Mouse (Mus musculus) heart, embryonic 14.5 days (tissue): ENCODE data around the gene Errfi1. TPM values are rescaled to one million over a fixed set of nuclear protein-coding genes. Genes with fewer than 3 reads are reported as not detected.

Source experiments
- ATAC-seq: fragments of 200-750 bp; cut with Nextera tagmentation; 2 replicates; pipeline ENCODE4 v1.8.0; 2017; ENCODE audit warnings: low read depth, moderate TSS enrichment; ENCODE audit not compliant: insufficient number of reproducible peaks, insufficient read depth, low FRiP score
- H3K27ac ChIP-seq, 2 experiments: fragments of 200-500 bp in 1 of 2; fragments of 300-500 bp in 1 of 2; sonication (generic) in 1 of 2; replicated peaks in 1 of 2; 2 replicates each; pipeline ENCODE4 v1.5.1; 2012 to 2014; ENCODE audit warnings: low read depth in 2 of 2, low read length in 2 of 2, control low read depth in 1 of 2, mild to moderate bottlenecking in 1 of 2, mixed read lengths in 1 of 2; ENCODE audit not compliant: control insufficient read depth in 1 of 2, insufficient read depth in 1 of 2
- H3K27me3 ChIP-seq: fragments of 300-500 bp; sonication (generic); 2 replicates; pipeline ENCODE4 v1.6.1; 2014; ENCODE audit warnings: mild to moderate bottlenecking, low read length, control low read depth; ENCODE audit not compliant: control insufficient read depth, insufficient read depth
- H3K36me3 ChIP-seq: fragments of 300-500 bp; sonication (generic); 2 replicates; pipeline ENCODE4 v1.6.1; 2014; ENCODE audit warnings: mild to moderate bottlenecking, control low read depth, low read length, mixed read lengths; ENCODE audit not compliant: control insufficient read depth, insufficient read depth
- H3K4me1 ChIP-seq, 2 experiments: fragments of 200-500 bp in 1 of 2; fragments of 300-500 bp in 1 of 2; sonication (generic) in 1 of 2; 2 replicates each; pipeline ENCODE4 v1.6.1; 2012 to 2014; ENCODE audit warnings: low read length in 2 of 2, control low read depth in 1 of 2, mixed read lengths in 1 of 2; ENCODE audit not compliant: control insufficient read depth in 2 of 2, insufficient read depth in 2 of 2
- H3K4me2 ChIP-seq: fragments of 300-500 bp; sonication (generic); 2 replicates; pipeline ENCODE4 v1.6.1; 2014; ENCODE audit warnings: mild to moderate bottlenecking, low read length
- H3K4me3 ChIP-seq, 2 experiments: fragments of 200-500 bp in 1 of 2; fragments of 300-500 bp in 1 of 2; sonication (generic) in 1 of 2; 2 replicates each; pipeline ENCODE4 v1.5.1; 2012 to 2014; ENCODE audit warnings: low read length in 2 of 2, mild to moderate bottlenecking in 2 of 2, control low read depth in 1 of 2, low read depth in 1 of 2, moderate library complexity in 1 of 2; ENCODE audit not compliant: control insufficient read depth in 1 of 2, insufficient read depth in 1 of 2
- H3K9ac ChIP-seq: fragments of 300-500 bp; sonication (generic); 2 replicates; pipeline ENCODE4 v1.6.1; 2014; ENCODE audit warnings: mild to moderate bottlenecking, low read length
- H3K9me3 ChIP-seq: fragments of 300-500 bp; sonication (generic); 2 replicates; pipeline ENCODE4 v1.6.1; 2016; ENCODE audit warnings: low read length, control low read depth; ENCODE audit not compliant: control insufficient read depth
- WGBS: fragments of 180-500 bp; shearing (Covaris S2); extraction: QIAGEN DNeasy Blood & Tissue Kit; methylation state at CpG from one replicate; pipeline ENCODE4 v1.1.7; 2014; 5-methylcytosine and 5-hydroxymethylcytosine counted together
- polyA plus RNA-seq: library from polyadenylated mRNA; unstranded; fragments of >200 nt; fragmentation: Nextera tagmentation; extraction: Ambion mirVana; gene quantifications from 2 replicates; pipeline ENCODE4 v1.2.1, GENCODE M21; 2014

Gene Errfi1
- polyA plus RNA-seq: 9.4 and 10.7 TPM in 2 replicates

GRCm38 (mm10) chr4:150853680-150854461, at the start of gene Errfi1:
TSS of gene Errfi1 (plus strand) at chr4:150853919.
- Histone ChIP-seq H3K4me3 (peak within 1 kb of the TSS; percentile 32 to 74), H3K4me2 (peak within 1 kb of the TSS; percentile 74), H3K27me3 (no peaks in the 10 kb centered on the region), H3K27ac (peak within 1 kb of the TSS in 1 of 2 experiments; percentile 98; a peak in 1 of 4 replicates), H3K9me3 (no peaks in the 10 kb centered on the region), H3K4me1 (0 out of 4 replicates have a peak, but pooled peaks cover 2 to 8% of the 10 kb centered on the region in 2 experiments), H3K36me3 (no peaks in the 10 kb centered on the region), H3K9ac (peak within 1 kb of the TSS; percentile 55)
- WGBS: 63% methylated on average over 13 of the region's 13 CpGs
- no peak for ATAC-seq

DNA sequence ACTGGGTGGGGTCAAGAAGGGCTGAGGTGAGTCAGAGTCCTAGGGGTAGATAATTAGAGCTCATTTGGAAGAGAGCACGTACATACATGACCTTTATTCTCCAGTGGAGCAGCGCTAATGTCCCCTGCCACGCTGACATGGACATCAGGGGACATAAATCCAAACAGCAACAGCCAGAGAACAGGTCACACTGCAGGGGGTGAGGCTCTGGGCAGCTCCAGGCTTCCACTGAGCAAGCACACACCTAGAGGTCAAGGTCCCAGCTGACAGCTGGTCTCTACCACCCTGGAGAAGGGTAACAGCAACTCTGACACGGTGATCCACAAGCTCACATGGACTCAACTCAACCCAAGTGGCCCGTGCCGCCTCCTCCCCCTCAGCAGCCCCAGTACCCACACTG, 49.5 kb upstream of the Errfi1 start:
- no peaks in the 10 kb centered on the region for H3K9me3 ChIP-seq
- 83% methylated on average over 6 of the region's 6 CpGs for WGBS
- H3K27me3 ChIP-seq: no peaks in the 10 kb centered on the region
- no peak overlapping the region for H3K27ac ChIP-seq
- ATAC-seq: no peak
- peaks cover 30 to 38% of the 10 kb centered on the region in 2 experiments for H3K4me1 ChIP-seq
- H3K4me2 ChIP-seq: no peak overlapping the region
- H3K4me3 ChIP-seq: no peak overlapping the region
- H3K9ac ChIP-seq: no peak overlapping the region
- H3K36me3 ChIP-seq: no peaks in the 10 kb centered on the region

GRCm38 (mm10) chr4:150807727-150808470, 45.8 kb upstream of the Errfi1 start:
- peak; percentile 51 for ATAC-seq
- Histone ChIP-seq H3K9ac (peak overlapping the region; percentile 38; the same call in 1 of the 2 replicates), H3K27ac (peak overlapping the region; percentile 46 to 50), H3K9me3 (no peaks in the 10 kb centered on the region), H3K4me3 (0 out of 4 replicates have a peak overlapping the region, but pooled peaks of 1 of the 2 experiments have one; percentile 3), H3K36me3 (no peaks in the 10 kb centered on the region), H3K4me2 (peak overlapping the region; percentile 56), H3K4me1 (peaks cover 22 to 30% of the 10 kb centered on the region in 2 experiments), H3K27me3 (no peaks in the 10 kb centered on the region)
- 10% methylated on average over 20 of the region's 20 CpGs for WGBS

DNA sequence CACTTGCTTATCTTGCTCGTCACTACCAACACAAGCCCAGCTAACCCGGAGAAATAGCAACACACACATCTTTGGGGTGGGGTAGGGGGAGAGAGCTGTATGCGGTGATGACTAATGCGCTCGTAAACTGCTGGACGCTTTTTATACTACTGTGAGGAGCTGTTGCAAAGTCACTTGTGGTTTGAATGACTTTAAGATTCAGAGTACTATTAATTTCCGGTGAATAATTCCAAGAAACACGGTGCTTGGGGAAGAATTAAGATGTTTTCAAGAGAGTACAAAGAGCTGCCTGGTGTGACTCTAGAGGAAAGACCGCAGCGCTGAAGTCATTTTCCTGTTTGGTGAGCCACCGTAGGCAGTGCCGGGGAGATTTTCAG, 45.3 kb upstream of the Errfi1 start:
- WGBS: 21% methylated on average over 12 of the region's 12 CpGs
- H3K36me3 ChIP-seq: no peaks in the 10 kb centered on the region
- peak overlapping the region; percentile 56 for H3K4me2 ChIP-seq
- peaks cover 22 to 30% of the 10 kb centered on the region in 2 experiments for H3K4me1 ChIP-seq
- no peak for ATAC-seq
- H3K9ac ChIP-seq: 0 out of 2 replicates have a peak overlapping the region, but pooled peaks have one; percentile 16
- peak overlapping the region; percentile 50 to 64; a peak in 3 of 4 replicates for H3K27ac ChIP-seq
- no peaks in the 10 kb centered on the region for H3K9me3 ChIP-seq
- H3K4me3 ChIP-seq: no peak overlapping the region
- H3K27me3 ChIP-seq: no peaks in the 10 kb centered on the region

DNA sequence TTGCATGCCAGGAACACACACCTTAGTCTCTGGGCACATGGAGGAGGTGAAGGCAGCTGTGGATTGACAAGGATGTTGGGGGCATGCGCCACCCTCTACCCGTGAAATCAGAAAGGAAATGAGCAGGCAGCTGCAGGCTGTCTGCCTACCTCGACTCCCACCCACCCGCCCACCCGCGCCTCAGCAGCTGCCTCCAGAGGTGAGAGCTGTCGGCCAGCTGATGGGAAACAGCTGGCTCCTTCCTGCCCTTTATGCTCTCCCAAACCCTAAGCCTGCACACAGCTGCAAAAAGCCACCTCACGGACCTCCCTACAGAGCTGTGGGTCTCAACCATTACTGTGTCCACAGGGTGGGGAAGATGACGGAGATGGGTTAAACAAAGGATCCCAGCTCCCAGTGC, 44.4 kb upstream of the Errfi1 start:
- H3K36me3 ChIP-seq: no peaks in the 10 kb centered on the region
- H3K4me2 ChIP-seq: peak overlapping the region; percentile 56
- no peaks in the 10 kb centered on the region for H3K27me3 ChIP-seq
- WGBS: 31% methylated on average over 9 of the region's 9 CpGs
- H3K9me3 ChIP-seq: no peaks in the 10 kb centered on the region
- H3K27ac ChIP-seq: peak overlapping the region in 1 of 2 experiments; percentile 64; a peak in 1 of 4 replicates
- no peak overlapping the region for H3K4me3 ChIP-seq
- 0 out of 2 replicates have a peak overlapping the region, but pooled peaks have one; percentile 16 for H3K9ac ChIP-seq
- ATAC-seq: no peak
- peaks cover 22 to 30% of the 10 kb centered on the region in 2 experiments for H3K4me1 ChIP-seq

- ATAC-seq: no peak
- H3K4me3 ChIP-seq: no peak overlapping the region
Measured at GRCm38 (mm10) chr4:150815144-150815543, 38.6 kb upstream of the Errfi1 start.

GRCm38 (mm10) chr4:150816414-150816951, 37.2 kb upstream of the Errfi1 start:
- Histone ChIP-seq H3K4me1 (no peaks in the 10 kb centered on the region), H3K27ac (no peak overlapping the region), H3K27me3 (no peaks in the 10 kb centered on the region), H3K4me3 (no peak overlapping the region), H3K36me3 (no peaks in the 10 kb centered on the region), H3K4me2 (no peak overlapping the region), H3K9me3 (no peaks in the 10 kb centered on the region), H3K9ac (no peak overlapping the region)
- 70% methylated on average over 13 of the region's 13 CpGs for WGBS
- no peak for ATAC-seq

More at GRCm38 (mm10) chr4:150815144-150815543, 38.6 kb upstream of the Errfi1 start:
- 75% methylated on average over 4 of the region's 4 CpGs for WGBS
- Histone ChIP-seq H3K27ac (no peak overlapping the region), H3K36me3 (no peaks in the 10 kb centered on the region), H3K9me3 (no peaks in the 10 kb centered on the region), H3K27me3 (no peaks in the 10 kb centered on the region), H3K9ac (no peak overlapping the region), H3K4me2 (no peak overlapping the region), H3K4me1 (no peaks in the 10 kb centered on the region)
